Mouse (Mus musculus) forebrain, embryonic 15.5 days (tissue): ENCODE measurements at regions not wholly inside any gene's neighbourhood (a gene's known extent, or its start where the extent isn't known, plus 50 kb on each side); places are given as distances from the start of the nearest gene placed in this dataset.
A peak's percentile ranks its signal among the peaks of the same experiment; 100 is the strongest.

Source experiments
- ATAC-seq: fragments of 200-750 bp; cut with Nextera tagmentation; replicated peaks from 2 replicates; pipeline ENCODE4 v1.8.0; 2017; ENCODE audit warnings: mild to moderate bottlenecking, moderate TSS enrichment, moderate library complexity
- H3K27ac ChIP-seq: fragments of 300-500 bp; sonication (generic); replicated peaks from 2 replicates; pipeline ENCODE4 v1.5.1; 2015; ENCODE audit warnings: mild to moderate bottlenecking, inconsistent platforms
- H3K27me3 ChIP-seq: fragments of 300-500 bp; sonication (generic); 2 replicates; pipeline ENCODE4 v1.6.1; 2015; ENCODE audit warnings: inconsistent platforms
- H3K36me3 ChIP-seq: fragments of 300-500 bp; sonication (generic); 2 replicates; pipeline ENCODE4 v1.6.1; 2015; ENCODE audit warnings: mild to moderate bottlenecking, inconsistent platforms
- H3K4me1 ChIP-seq: fragments of 300-500 bp; sonication (generic); 2 replicates; pipeline ENCODE4 v1.6.1; 2015; ENCODE audit warnings: inconsistent platforms
- H3K4me2 ChIP-seq: fragments of 300-500 bp; sonication (generic); replicated peaks from 2 replicates; pipeline ENCODE4 v1.6.1; 2015; ENCODE audit warnings: mild to moderate bottlenecking, inconsistent platforms
- H3K4me3 ChIP-seq: fragments of 300-500 bp; sonication (generic); 2 replicates; pipeline ENCODE4 v1.5.1; 2015; ENCODE audit warnings: mild to moderate bottlenecking, inconsistent platforms
- H3K9ac ChIP-seq: fragments of 300-500 bp; sonication (generic); replicated peaks from 2 replicates; pipeline ENCODE4 v1.6.1; 2015; ENCODE audit warnings: mild to moderate bottlenecking, inconsistent platforms
- H3K9me3 ChIP-seq: fragments of 300-500 bp; sonication (generic); 2 replicates; pipeline ENCODE4 v1.6.1; 2016; ENCODE audit warnings: inconsistent platforms
- WGBS: fragments of 180-500 bp; shearing (Covaris S2); methylation state at CpG from one replicate; pipeline ENCODE4 v1.1.7; 2015; ENCODE audit warnings: mixed read lengths; 5-methylcytosine and 5-hydroxymethylcytosine counted together

GRCm38 (mm10) chr14:25361129-25361528, 97.9 kb upstream of the Zmiz1 start:
- Histone ChIP-seq H3K9ac (no peak overlapping the region), H3K4me2 (no peak overlapping the region), H3K27ac (no peak overlapping the region), H3K9me3 (no peaks in the 10 kb centered on the region), H3K36me3 (no peaks in the 10 kb centered on the region), H3K4me1 (peaks cover 20% of the 10 kb centered on the region), H3K27me3 (no peaks in the 10 kb centered on the region), H3K4me3 (no peak overlapping the region)
- WGBS: 69% methylated on average over 3 of the region's 3 CpGs
- ATAC-seq: no peak

GRCm38 (mm10) chr14:25362771-25363170, 96.2 kb upstream of the Zmiz1 start:
- peak overlapping the region; percentile 31; the same call in 1 of the 2 replicates for H3K27ac ChIP-seq
- no peak for ATAC-seq
- H3K4me3 ChIP-seq: no peak overlapping the region
- peaks cover 22% of the 10 kb centered on the region for H3K4me1 ChIP-seq
- WGBS: 8% methylated on average over 1 of the region's 1 CpGs
- H3K36me3 ChIP-seq: no peaks in the 10 kb centered on the region
- no peak overlapping the region for H3K4me2 ChIP-seq
- H3K9me3 ChIP-seq: no peaks in the 10 kb centered on the region
- no peak overlapping the region for H3K9ac ChIP-seq
- H3K27me3 ChIP-seq: no peaks in the 10 kb centered on the region

- Histone ChIP-seq H3K9ac (no peak overlapping the region), H3K36me3 (no peaks in the 10 kb centered on the region), H3K9me3 (no peaks in the 10 kb centered on the region), H3K4me3 (no peak overlapping the region), H3K4me2 (no peak overlapping the region), H3K27ac (no peak overlapping the region), H3K4me1 (peaks cover 23% of the 10 kb centered on the region), H3K27me3 (no peaks in the 10 kb centered on the region)
- WGBS: 74% methylated on average over 10 of the region's 10 CpGs
- no peak for ATAC-seq
Measured at GRCm38 (mm10) chr14:25365226-25365800, 93.7 kb upstream of the Zmiz1 start.

GRCm38 (mm10) chr14:25366009-25366408, 93.0 kb upstream of the Zmiz1 start:
- Histone ChIP-seq H3K36me3 (no peaks in the 10 kb centered on the region), H3K27me3 (no peaks in the 10 kb centered on the region), H3K9ac (no peak overlapping the region), H3K27ac (no peak overlapping the region), H3K4me1 (peaks cover 30% of the 10 kb centered on the region), H3K9me3 (no peaks in the 10 kb centered on the region), H3K4me3 (no peak overlapping the region), H3K4me2 (no peak overlapping the region)
- no peak for ATAC-seq
- 77% methylated on average over 5 of the region's 5 CpGs for WGBS

GRCm38 (mm10) chr14:25370306-25371020, 88.5 kb upstream of the Zmiz1 start:
- peak overlapping the region; percentile 51 for H3K27ac ChIP-seq
- H3K9ac ChIP-seq: no peak overlapping the region
- 71% methylated on average over 6 of the region's 6 CpGs for WGBS
- H3K9me3 ChIP-seq: no peaks in the 10 kb centered on the region
- H3K36me3 ChIP-seq: no peaks in the 10 kb centered on the region
- no peak for ATAC-seq
- H3K4me1 ChIP-seq: peaks cover 41% of the 10 kb centered on the region
- H3K27me3 ChIP-seq: no peaks in the 10 kb centered on the region
- H3K4me2 ChIP-seq: no peak overlapping the region
- H3K4me3 ChIP-seq: no peak overlapping the region

- H3K4me3 ChIP-seq: no peak overlapping the region
- H3K9ac ChIP-seq: no peak overlapping the region
- H3K4me2 ChIP-seq: no peak overlapping the region
- H3K9me3 ChIP-seq: no peaks in the 10 kb centered on the region
- H3K27ac ChIP-seq: peak overlapping the region; percentile 51
- no peaks in the 10 kb centered on the region for H3K36me3 ChIP-seq
- peaks cover 40% of the 10 kb centered on the region for H3K4me1 ChIP-seq
- 87% methylated on average over 5 of the region's 5 CpGs for WGBS
- H3K27me3 ChIP-seq: no peaks in the 10 kb centered on the region
- ATAC-seq: no peak
Measured at GRCm38 (mm10) chr14:25371021-25371400, 88.0 kb upstream of the Zmiz1 start.

GRCm38 (mm10) chr14:25371661-25372060, 87.3 kb upstream of the Zmiz1 start:
- peak overlapping the region; percentile 51 for H3K27ac ChIP-seq

GRCm38 (mm10) chr14:25372581-25372980, 86.4 kb upstream of the Zmiz1 start:
- no peaks in the 10 kb centered on the region for H3K9me3 ChIP-seq
- no peak overlapping the region for H3K9ac ChIP-seq
- no peak overlapping the region for H3K4me3 ChIP-seq
- no peaks in the 10 kb centered on the region for H3K36me3 ChIP-seq
- H3K27ac ChIP-seq: no peak overlapping the region; the same call in 1 of the 2 replicates
- WGBS: 70% methylated on average over 4 of the region's 4 CpGs
- peaks cover 45% of the 10 kb centered on the region for H3K4me1 ChIP-seq
- no peak for ATAC-seq
- no peak overlapping the region for H3K4me2 ChIP-seq
- no peaks in the 10 kb centered on the region for H3K27me3 ChIP-seq

More at GRCm38 (mm10) chr14:25371661-25372060, 87.3 kb upstream of the Zmiz1 start:
- Histone ChIP-seq H3K9me3 (no peaks in the 10 kb centered on the region), H3K4me3 (no peak overlapping the region), H3K36me3 (no peaks in the 10 kb centered on the region), H3K9ac (0 out of 2 replicates have a peak overlapping the region, but pooled peaks have one; percentile 3), H3K4me2 (no peak overlapping the region), H3K27me3 (no peaks in the 10 kb centered on the region), H3K4me1 (peaks cover 37% of the 10 kb centered on the region)
- peak; percentile 85 for ATAC-seq
- WGBS: 37% methylated on average over 4 of the region's 4 CpGs

- peaks cover 49% of the 10 kb centered on the region for H3K4me1 ChIP-seq
- no peaks in the 10 kb centered on the region for H3K27me3 ChIP-seq
- no peak overlapping the region for H3K4me2 ChIP-seq
- no peak for ATAC-seq
- H3K9ac ChIP-seq: no peak overlapping the region
- H3K36me3 ChIP-seq: no peaks in the 10 kb centered on the region
- no peaks in the 10 kb centered on the region for H3K9me3 ChIP-seq
- no peak overlapping the region for H3K27ac ChIP-seq
- 98% methylated on average over 4 of the region's 4 CpGs for WGBS
- H3K4me3 ChIP-seq: no peak overlapping the region
Measured at GRCm38 (mm10) chr14:25373167-25373566, 85.8 kb upstream of the Zmiz1 start.

GRCm38 (mm10) chr14:25375001-25375400, 84.0 kb upstream of the Zmiz1 start:
- no peaks in the 10 kb centered on the region for H3K27me3 ChIP-seq
- no peak overlapping the region for H3K4me3 ChIP-seq
- peak overlapping the region; percentile 34; the same call in 1 of the 2 replicates for H3K27ac ChIP-seq
- H3K4me1 ChIP-seq: peaks cover 65% of the 10 kb centered on the region
- no peak for ATAC-seq
- 70% methylated on average over 7 of the region's 7 CpGs for WGBS
- H3K36me3 ChIP-seq: no peaks in the 10 kb centered on the region
- no peaks in the 10 kb centered on the region for H3K9me3 ChIP-seq
- H3K4me2 ChIP-seq: no peak overlapping the region
- H3K9ac ChIP-seq: no peak overlapping the region

- Histone ChIP-seq H3K36me3 (no peaks in the 10 kb centered on the region), H3K4me1 (peaks cover 51% of the 10 kb centered on the region), H3K9ac (no peak overlapping the region), H3K27ac (peak overlapping the region; percentile 98), H3K4me3 (no peak overlapping the region; the same call in 1 of the 2 replicates), H3K27me3 (no peaks in the 10 kb centered on the region), H3K4me2 (peak overlapping the region; percentile 54), H3K9me3 (no peaks in the 10 kb centered on the region)
- peak; percentile 1; the same call in 1 of the 2 replicates for ATAC-seq
- 55% methylated on average over 2 of the region's 2 CpGs for WGBS
Measured at GRCm38 (mm10) chr14:25377091-25377490, 81.9 kb upstream of the Zmiz1 start.

- peak; percentile 89 for ATAC-seq
- peaks cover 47% of the 10 kb centered on the region for H3K4me1 ChIP-seq
- H3K4me3 ChIP-seq: peak overlapping the region; percentile 41
- H3K27ac ChIP-seq: peak overlapping the region; percentile 98
- peak overlapping the region; percentile 62 for H3K9ac ChIP-seq
- H3K27me3 ChIP-seq: no peaks in the 10 kb centered on the region
- peak overlapping the region; percentile 54 for H3K4me2 ChIP-seq
- H3K9me3 ChIP-seq: no peaks in the 10 kb centered on the region
- 0% methylated on average over 8 of the region's 8 CpGs for WGBS
- H3K36me3 ChIP-seq: no peaks in the 10 kb centered on the region
Measured at GRCm38 (mm10) chr14:25377554-25377899, 81.5 kb upstream of the Zmiz1 start.
